Mouse (Mus musculus): Measurements from ENCODE around the gene Ptma.

GRCm38 (mm10) chr1:86498611-86499010 lies 27.9 kb upstream of the Ptma start:
- no peak for TF ChIP-seq CTCF (conservative IDR thresholded peaks at IDR 0.05; ENCODE audit: low read length)
- TF ChIP-seq POU5F1 (IDR thresholded peaks at IDR 0.05; ENCODE audit: borderline replicate concordance, low read length): no peak
- TF ChIP-seq NANOG (IDR thresholded peaks at IDR 0.05; ENCODE audit: borderline replicate concordance, low read length): no peak
